Mouse (Mus musculus) embryonic fibroblast, embryonic 13.5 days (primary cell): ENCODE measurements around the gene 4930426L09Rik.

Source experiments
- CTCF ChIP-seq: IDR thresholded peaks from 2 replicates; pipeline ENCODE4 v1.5.1; 2011; ENCODE audit warnings: mild to moderate bottlenecking, control low read depth, low read length, moderate library complexity, borderline replicate concordance; ENCODE audit not compliant: insufficient read depth
- POLR2A ChIP-seq: IDR thresholded peaks from 2 replicates; pipeline ENCODE4 v1.6.1; 2011; ENCODE audit warnings: low read depth, mild to moderate bottlenecking, control low read depth, low read length, moderate library complexity

GRCm38 (mm10) chr2:18957459-18957858, 40.7 kb upstream of the 4930426L09Rik start:
- TF ChIP-seq CTCF (no peak), POLR2A (no peak)
